Comparison of ENCODE assay signal across 22 mouse cellular contexts in genomic region chr4:43798936-43799335, GRCm38 (mm10). TPM values are rescaled to one million over a fixed set of nuclear protein-coding genes. Genes with fewer than 3 reads are reported as not detected.
A peak's percentile ranks its signal among the peaks of the same experiment; 100 is the strongest.
DNase-seq lines count a peak whose midpoint lies in the region; ATAC-seq and TF ChIP-seq lines count a peak whose summit lies in the region.
"Had no signal": no experiment of that assay in that cellular context is flagged by ENCODE, and none has a peak within 500 bp of the region (broad histone marks: within the 10 kb centered on the region; RNA-seq: fewer than 3 reads in every experiment).

No protein-coding gene starts in this region.

- TF ChIP-seq CTCF in lung, adult 2 months (IDR thresholded peaks at IDR 0.05; ENCODE audit: insufficient read depth, low read length) = no peak

- no peaks in the 10 kb centered on the region for H3K27me3 ChIP-seq in forebrain, embryonic 16.5 days (replicated peaks; ENCODE audit: control insufficient read depth, insufficient read depth, low read length)
- H3K27me3 ChIP-seq: embryonic facial prominence, embryonic 13.5 days; hindbrain, embryonic 12.5 days had no signal

- TF ChIP-seq POLR2A in lung, adult 2 months (IDR thresholded peaks at IDR 0.05; ENCODE audit: borderline replicate concordance, extremely low read depth, low read depth, low read length) = no peak

- peaks cover 4% of the 10 kb centered on the region; the same call in 1 of the 2 replicates for H3K9me3 ChIP-seq in forebrain, embryonic 16.5 days (ENCODE audit: control insufficient read depth, low read length)

- no peak for ATAC-seq in forebrain, embryonic 16.5 days

- no peak overlapping the region for H3K4me3 ChIP-seq in lung, adult 2 months (replicated peaks; ENCODE audit: extremely low read depth, low read depth, low read length)
- no peak overlapping the region for H3K4me3 ChIP-seq in forebrain, embryonic 16.5 days (replicated peaks; ENCODE audit: low read length)
- H3K4me3 ChIP-seq: embryonic facial prominence, embryonic 13.5 days; hindbrain, embryonic 12.5 days had no signal

- no peaks in the 10 kb centered on the region for H3K36me3 ChIP-seq in forebrain, embryonic 16.5 days (ENCODE audit: control insufficient read depth, insufficient read depth)
- H3K36me3 ChIP-seq: embryonic facial prominence, embryonic 13.5 days; hindbrain, embryonic 12.5 days had no signal

- 0 out of 2 replicates have a peak, but pooled peaks cover 4% of the 10 kb centered on the region for H3K4me1 ChIP-seq in lung, adult 2 months (ENCODE audit: control insufficient read depth, insufficient read depth, low read length)
- H3K4me1 ChIP-seq in forebrain, embryonic 16.5 days (replicated peaks; ENCODE audit: control insufficient read depth, insufficient read depth, low read length) = no peaks in the 10 kb centered on the region
- H3K4me1 ChIP-seq: embryonic facial prominence, embryonic 13.5 days; hindbrain, embryonic 12.5 days had no signal

- no peak overlapping the region for H3K27ac ChIP-seq in forebrain, embryonic 16.5 days (ENCODE audit: low read length)
- H3K27ac ChIP-seq: embryonic facial prominence, embryonic 13.5 days; hindbrain, embryonic 12.5 days; macrophage had no signal

- WGBS in lung, adult 2 months = 50% methylated on average over 7 of the region's 7 CpGs
- WGBS in forebrain, embryonic 16.5 days = 76% methylated on average over 7 of the region's 7 CpGs

- H3K9ac ChIP-seq in forebrain, embryonic 16.5 days (replicated peaks; ENCODE audit: low read depth, low read length) = no peak overlapping the region
- H3K9ac ChIP-seq: embryonic facial prominence, embryonic 13.5 days; hindbrain, embryonic 12.5 days had no signal

- DNase-seq in Muller cell, postnatal 12 days (ENCODE audit: inconsistent ontology term) = peak; percentile 9
- peak; percentile 77 for DNase-seq in ZHBTc4 (ENCODE audit: low read depth, low spot score)
- DNase-seq in lung, adult 2 months = peak; percentile 33
- DNase-seq in lung, postnatal 36 days = peak; percentile 84
- DNase-seq in right cerebral cortex, adult 18-20 months = no peak
- no peak for DNase-seq in cerebellum, adult 9-10 months
- DNase-seq: cerebellum, adult 9-11 months; heart, postnatal 10 days; kidney, adult 9 months; kidney, postnatal 25 days; layer of hippocampus, adult 9-11 months; right cerebral cortex, postnatal 4 days; thymus, postnatal 25 days had no signal

- no peak overlapping the region for H3K4me2 ChIP-seq in forebrain, embryonic 16.5 days (ENCODE audit: low read length)
- H3K4me2 ChIP-seq: embryonic facial prominence, embryonic 13.5 days; heart, embryonic 11.5 days; hindbrain, embryonic 12.5 days; liver, embryonic 11.5 days; midbrain, embryonic 11.5 days had no signal

RNA-seq across cellular contexts. Expression of gene Olfr156, which starts 24.8 kb away (rescaled TPM):
- not detected in 2 replicates for polyA plus RNA-seq in lung, adult 2 months (2012; rRNA removed)
- not detected in 2 replicates for polyA plus RNA-seq in forebrain, embryonic 16.5 days (2015; fragmentation: Nextera tagmentation; extraction: Ambion mirVana)
- polyA plus RNA-seq: embryonic facial prominence, embryonic 13.5 days; heart, embryonic 11.5 days; hindbrain, embryonic 12.5 days; liver, embryonic 11.5 days; macrophage; midbrain, embryonic 11.5 days; testis, adult 2 months had no signal

RNA-seq across cellular contexts. Expression of gene Olfr159, which starts 28.1 kb away (rescaled TPM):
- 0.13 TPM in 1 of 2 replicates, not detected in the other for polyA plus RNA-seq in lung, adult 2 months (2012; rRNA removed)
- not detected in 2 replicates for polyA plus RNA-seq in forebrain, embryonic 16.5 days (2015; fragmentation: Nextera tagmentation; extraction: Ambion mirVana)
- polyA plus RNA-seq: embryonic facial prominence, embryonic 13.5 days; heart, embryonic 11.5 days; hindbrain, embryonic 12.5 days; limb, embryonic 11.5 days; liver, embryonic 11.5 days; macrophage; midbrain, embryonic 11.5 days; testis, adult 2 months had no signal

RNA-seq across cellular contexts. Expression of gene Olfr157, which starts 41.1 kb away (rescaled TPM):
- polyA plus RNA-seq in lung, adult 2 months (2012; rRNA removed) = not detected in 2 replicates
- polyA plus RNA-seq in forebrain, embryonic 16.5 days (2015; fragmentation: Nextera tagmentation; extraction: Ambion mirVana) = not detected in 2 replicates
- polyA plus RNA-seq: embryonic facial prominence, embryonic 13.5 days; hindbrain, embryonic 12.5 days; limb, embryonic 11.5 days; liver, embryonic 11.5 days; macrophage; midbrain, embryonic 11.5 days; testis, adult 2 months had no signal

RNA-seq across cellular contexts. Expression of gene Olfr155, which starts 52.4 kb away (rescaled TPM):
- not detected in 2 replicates for polyA plus RNA-seq in lung, adult 2 months (2012; rRNA removed)
- not detected in 2 replicates for polyA plus RNA-seq in forebrain, embryonic 16.5 days (2015; fragmentation: Nextera tagmentation; extraction: Ambion mirVana)
- polyA plus RNA-seq: embryonic facial prominence, embryonic 13.5 days; heart, embryonic 11.5 days; hindbrain, embryonic 12.5 days; limb, embryonic 11.5 days; liver, embryonic 11.5 days; macrophage; midbrain, embryonic 11.5 days; testis, adult 2 months had no signal

Comparison
In these comparisons a context has a peak if more than half of its experiments do, and no peak if none do; other contexts are left out.
1. DNase-seq: peak in Muller cell, postnatal 12 days (single experiment), ZHBTc4 (single experiment), lung, adult 2 months (single experiment) and lung, postnatal 36 days (single experiment); none in right cerebral cortex, adult 18-20 months (single experiment) and cerebellum, adult 9-10 months (single experiment).